Mouse (Mus musculus) kidney, embryonic 14.5 days (tissue): ENCODE measurements at regions not wholly inside any gene's neighbourhood (a gene's known extent, or its start where the extent isn't known, plus 50 kb on each side); places are given as distances from the start of the nearest gene placed in this dataset.

Source experiments
- ATAC-seq: fragments of 200-750 bp; cut with Nextera tagmentation; 2 replicates; pipeline ENCODE4 v1.8.0; 2017; ENCODE audit warnings: moderate number of reproducible peaks, mild to moderate bottlenecking, moderate TSS enrichment, moderate library complexity; ENCODE audit not compliant: low FRiP score, low TSS enrichment
- H3K27ac ChIP-seq: fragments of 300-500 bp; sonication (generic); 2 replicates; pipeline ENCODE4 v1.5.1; 2014; ENCODE audit warnings: low read depth, mild to moderate bottlenecking, low read length, moderate library complexity, mixed read lengths
- H3K27me3 ChIP-seq: fragments of 300-500 bp; sonication (generic); 2 replicates; pipeline ENCODE4 v1.6.1; 2014; ENCODE audit warnings: mild to moderate bottlenecking, low read length; ENCODE audit not compliant: control insufficient read depth, insufficient read depth
- H3K36me3 ChIP-seq: fragments of 300-500 bp; sonication (generic); 2 replicates; pipeline ENCODE4 v1.6.1; 2014; ENCODE audit warnings: low read length, mixed read lengths; ENCODE audit not compliant: control insufficient read depth, insufficient read depth
- H3K4me1 ChIP-seq: fragments of 300-500 bp; sonication (generic); 2 replicates; pipeline ENCODE4 v1.6.1; 2014; ENCODE audit warnings: low read length, mixed read lengths; ENCODE audit not compliant: control insufficient read depth, insufficient read depth
- H3K4me2 ChIP-seq: fragments of 300-500 bp; sonication (generic); replicated peaks from 2 replicates; pipeline ENCODE4 v1.6.1; 2014; ENCODE audit warnings: low read depth, mild to moderate bottlenecking, low read length
- H3K4me3 ChIP-seq: fragments of 300-500 bp; sonication (generic); 2 replicates; pipeline ENCODE4 v1.5.1; 2014; ENCODE audit warnings: mild to moderate bottlenecking, low read length
- H3K9ac ChIP-seq: fragments of 300-500 bp; sonication (generic); 2 replicates; pipeline ENCODE4 v1.6.1; 2014; ENCODE audit warnings: low read depth, mild to moderate bottlenecking, low read length, moderate library complexity
- H3K9me3 ChIP-seq: fragments of 300-500 bp; sonication (generic); 2 replicates; pipeline ENCODE4 v1.6.1; 2016; ENCODE audit warnings: low read length; ENCODE audit not compliant: control insufficient read depth
- WGBS: fragments of 180-500 bp; shearing (Covaris S2); extraction: QIAGEN DNeasy Blood & Tissue Kit; methylation state at CpG from one replicate; pipeline ENCODE4 v1.1.7; 2014; 5-methylcytosine and 5-hydroxymethylcytosine counted together

- peak overlapping the region; percentile 36 for H3K4me2 ChIP-seq
- H3K9me3 ChIP-seq, result no peaks in the 10 kb centered on the region
- 20% methylated on average over 19 of the region's 19 CpGs for whole genome bisulfite sequencing
- H3K9ac ChIP-seq, result no peak overlapping the region
- peaks cover 10% of the 10 kb centered on the region; the same call in 1 of the 2 replicates for H3K4me1 ChIP-seq
- H3K36me3 ChIP-seq, result no peaks in the 10 kb centered on the region
- no peaks in the 10 kb centered on the region for H3K27me3 ChIP-seq
- H3K27ac ChIP-seq, result no peak overlapping the region
- H3K4me3 ChIP-seq, result no peak overlapping the region
- ATAC-seq, result peak; percentile 71
Measured at GRCm38 (mm10) chr7:37290493-37291045, 482.9 kb downstream of the Zfp536 start.

- H3K9ac ChIP-seq, result no peak overlapping the region
Measured at GRCm38 (mm10) chr7:37291726-37292125, 481.7 kb downstream of the Zfp536 start.

GRCm38 (mm10) chr7:37292554-37292953 is 480.9 kb downstream of the Zfp536 start:
- H3K4me2 ChIP-seq, result no peak overlapping the region
- H3K27ac ChIP-seq, result no peak overlapping the region
- H3K9me3 ChIP-seq, result no peaks in the 10 kb centered on the region
- no peaks in the 10 kb centered on the region for H3K27me3 ChIP-seq
- H3K4me1 ChIP-seq, result peaks cover 10% of the 10 kb centered on the region; the same call in 1 of the 2 replicates
- WGBS, result 70% methylated on average over 9 of the region's 9 CpGs
- no peaks in the 10 kb centered on the region for H3K36me3 ChIP-seq
- no peak overlapping the region for H3K9ac ChIP-seq
- H3K4me3 ChIP-seq, result no peak overlapping the region
- ATAC-seq, result no peak

More at GRCm38 (mm10) chr7:37291726-37292125, 481.7 kb downstream of the Zfp536 start:
- Histone ChIP-seq H3K4me1 (peaks cover 10% of the 10 kb centered on the region; the same call in 1 of the 2 replicates), H3K4me2 (no peak overlapping the region), H3K27ac (no peak overlapping the region), H3K27me3 (no peaks in the 10 kb centered on the region), H3K4me3 (no peak overlapping the region), H3K9me3 (no peaks in the 10 kb centered on the region), H3K36me3 (no peaks in the 10 kb centered on the region)
- 89% methylated on average over 7 of the region's 7 CpGs for WGBS
- no peak for ATAC-seq

GRCm38 (mm10) chr7:37298888-37299287 is 474.6 kb downstream of the Zfp536 start:
- 27% methylated on average over 3 of the region's 3 CpGs for WGBS
- no peak overlapping the region for H3K4me2 ChIP-seq

GRCm38 (mm10) chr7:37305463-37305862 is 468.0 kb downstream of the Zfp536 start:
- H3K9ac ChIP-seq, result no peak overlapping the region
- H3K4me3 ChIP-seq, result no peak overlapping the region
- H3K4me1 ChIP-seq, result no peaks in the 10 kb centered on the region
- H3K27ac ChIP-seq, result no peak overlapping the region
- ATAC-seq, result no peak
- no peaks in the 10 kb centered on the region for H3K27me3 ChIP-seq
- no peak overlapping the region for H3K4me2 ChIP-seq
- no peaks in the 10 kb centered on the region for H3K9me3 ChIP-seq
- H3K36me3 ChIP-seq, result no peaks in the 10 kb centered on the region
- 37% methylated on average over 9 of the region's 9 CpGs for WGBS

More at GRCm38 (mm10) chr7:37298888-37299287, 474.6 kb downstream of the Zfp536 start:
- H3K27ac ChIP-seq, result no peak overlapping the region
- no peaks in the 10 kb centered on the region for H3K36me3 ChIP-seq
- no peaks in the 10 kb centered on the region for H3K27me3 ChIP-seq
- H3K9me3 ChIP-seq, result no peaks in the 10 kb centered on the region
- H3K4me3 ChIP-seq, result no peak overlapping the region
- ATAC-seq, result no peak
- no peaks in the 10 kb centered on the region for H3K4me1 ChIP-seq
- H3K9ac ChIP-seq, result no peak overlapping the region

GRCm38 (mm10) chr7:37307191-37307590 is 466.2 kb downstream of the Zfp536 start:
- Histone ChIP-seq H3K9ac (no peak overlapping the region), H3K9me3 (no peaks in the 10 kb centered on the region), H3K27me3 (no peaks in the 10 kb centered on the region), H3K4me1 (no peaks in the 10 kb centered on the region), H3K4me2 (no peak overlapping the region), H3K4me3 (no peak overlapping the region), H3K36me3 (no peaks in the 10 kb centered on the region), H3K27ac (no peak overlapping the region)
- ATAC-seq, result no peak
- 84% methylated on average over 4 of the region's 4 CpGs for WGBS

- ATAC-seq, result no peak
- WGBS, result 90% methylated on average over 7 of the region's 7 CpGs
- no peaks in the 10 kb centered on the region for H3K36me3 ChIP-seq
Measured at GRCm38 (mm10) chr7:37324653-37325052, 448.8 kb downstream of the Zfp536 start.

GRCm38 (mm10) chr7:37333451-37333850 is 440.0 kb downstream of the Zfp536 start:
- Histone ChIP-seq H3K36me3 (no peaks in the 10 kb centered on the region), H3K27ac (no peak overlapping the region), H3K27me3 (peaks cover 7% of the 10 kb centered on the region; the same call in 1 of the 2 replicates), H3K9me3 (no peaks in the 10 kb centered on the region), H3K9ac (no peak overlapping the region), H3K4me3 (no peak overlapping the region), H3K4me1 (peaks cover 14% of the 10 kb centered on the region), H3K4me2 (no peak overlapping the region)
- 68% methylated on average over 16 of the region's 16 CpGs for WGBS
- no peak for ATAC-seq

More at GRCm38 (mm10) chr7:37324653-37325052, 448.8 kb downstream of the Zfp536 start:
- Histone ChIP-seq H3K4me1 (0 out of 2 replicates have a peak, but pooled peaks cover 3% of the 10 kb centered on the region), H3K9me3 (no peaks in the 10 kb centered on the region), H3K4me3 (no peak overlapping the region), H3K27me3 (no peaks in the 10 kb centered on the region), H3K27ac (no peak overlapping the region), H3K4me2 (no peak overlapping the region), H3K9ac (no peak overlapping the region)

GRCm38 (mm10) chr7:37335212-37335611 is 438.2 kb downstream of the Zfp536 start:
- 66% methylated on average over 7 of the region's 7 CpGs for WGBS
- Histone ChIP-seq H3K36me3 (no peaks in the 10 kb centered on the region), H3K4me3 (no peak overlapping the region), H3K27me3 (peaks cover 12% of the 10 kb centered on the region), H3K9ac (no peak overlapping the region), H3K4me1 (peaks cover 14% of the 10 kb centered on the region), H3K27ac (no peak overlapping the region), H3K4me2 (no peak overlapping the region), H3K9me3 (no peaks in the 10 kb centered on the region)
- ATAC-seq, result 0 out of 2 replicates have a peak, but pooled peaks have one; percentile 32
